Comparison of ENCODE assay signal across 16 mouse cellular contexts in genomic region chr9:48814881-48815495, GRCm38 (mm10). TPM values are rescaled to one million over a fixed set of nuclear protein-coding genes. Genes with fewer than 3 reads are reported as not detected.
DNase-seq lines count a peak whose midpoint lies in the region; ATAC-seq and TF ChIP-seq lines count a peak whose summit lies in the region.
"Had no signal": no experiment of that assay in that cellular context is flagged by ENCODE, and none has a peak within 500 bp of the region (broad histone marks: within the 10 kb centered on the region; RNA-seq: fewer than 3 reads in every experiment).

No protein-coding gene starts in this region.

- peak overlapping the region; percentile 96 for H3K27ac ChIP-seq in gastrocnemius, adult 2 months
- H3K27ac ChIP-seq in heart, postnatal 0 days (ENCODE audit: low read depth), result peak overlapping the region; percentile 65
- H3K27ac ChIP-seq in liver, embryonic 16.5 days (ENCODE audit: low read length), result peak overlapping the region; percentile 61
- H3K27ac ChIP-seq: embryonic facial prominence, embryonic 10.5 days; limb, embryonic 13.5 days had no signal

- no peak for DNase-seq in gastrocnemius, adult 2 months
- DNase-seq in gastrocnemius, postnatal 4 days (ENCODE audit: low spot score in 2 of 2), result no peak
- no peak for DNase-seq in heart, postnatal 0 days (ENCODE audit: low spot score)
- no peak for DNase-seq in heart, adult 9 months (ENCODE audit: low spot score in 2 of 2)
- no peak for DNase-seq in retina, embryonic 14.5 days (ENCODE audit: low spot score)
- no peak for DNase-seq in kidney, postnatal 25 days
- DNase-seq: adrenal gland, postnatal 36 days; cerebellum, postnatal 36 days; kidney, adult 9 months; lung, postnatal 36 days had no signal

- H3K9ac ChIP-seq in heart, postnatal 0 days (replicated peaks; ENCODE audit: low read depth, low read length), result peak overlapping the region; percentile 38
- peak overlapping the region; percentile 35; the same call in 1 of the 2 replicates for H3K9ac ChIP-seq in liver, embryonic 16.5 days (ENCODE audit: low read depth, low read length)
- H3K9ac ChIP-seq: limb, embryonic 13.5 days had no signal

- intact Hi-C loops in gastrocnemius, adult 2 months (cut with DNase I), result no loop called here

- H3K9me3 ChIP-seq in heart, postnatal 0 days (replicated peaks; ENCODE audit: control insufficient read depth, low read length), result no peaks in the 10 kb centered on the region
- no peaks in the 10 kb centered on the region for H3K9me3 ChIP-seq in liver, embryonic 16.5 days (replicated peaks; ENCODE audit: control insufficient read depth, low read length)
- H3K9me3 ChIP-seq: embryonic facial prominence, embryonic 10.5 days; limb, embryonic 13.5 days had no signal

- peak overlapping the region; percentile 35; the same call in 1 of the 2 replicates for H3K4me2 ChIP-seq in heart, postnatal 0 days (ENCODE audit: low read depth, low read length)
- peak overlapping the region; percentile 51 for H3K4me2 ChIP-seq in liver, embryonic 16.5 days (ENCODE audit: low read depth, low read length)
- H3K4me2 ChIP-seq: limb, embryonic 13.5 days had no signal

- H3K4me1 ChIP-seq in heart, postnatal 0 days (ENCODE audit: control insufficient read depth, insufficient read depth), result peaks cover 38% of the 10 kb centered on the region
- H3K4me1 ChIP-seq in liver, embryonic 16.5 days (ENCODE audit: control insufficient read depth, low read depth, low read length), result peaks cover 20% of the 10 kb centered on the region

- no peak for TF ChIP-seq EP300 in heart, postnatal 0 days (IDR thresholded peaks at IDR 0.05; ENCODE audit: low read depth)

- ATAC-seq in heart, postnatal 0 days (ENCODE audit: insufficient read depth, low read depth), result no peak
- ATAC-seq in erythroblast, adult 5-6 weeks (replicated peaks; ENCODE audit: low FRiP score, poor library complexity, severe bottlenecking), result peak; percentile 59
- peak; percentile 15 for ATAC-seq in liver, embryonic 16.5 days (ENCODE audit: low read depth)
- ATAC-seq: midbrain, embryonic 16.5 days; Patski had no signal

- no peak for TF ChIP-seq CTCF in gastrocnemius, adult 2 months (IDR thresholded peaks at IDR 0.05)
- TF ChIP-seq CTCF in heart, postnatal 0 days (IDR thresholded peaks at IDR 0.05; ENCODE audit: low read depth), result no peak

- 67% methylated on average over 12 of the region's 12 CpGs for WGBS in heart, postnatal 0 days
- WGBS in liver, embryonic 16.5 days (ENCODE audit: insufficient replicate concordance), result 33% methylated on average over 12 of the region's 12 CpGs

- H3K27me3 ChIP-seq in heart, postnatal 0 days (ENCODE audit: control insufficient read depth, insufficient read depth, low read length), result no peaks in the 10 kb centered on the region
- peaks cover 11% of the 10 kb centered on the region; the same call in 1 of the 2 replicates for H3K27me3 ChIP-seq in liver, embryonic 16.5 days (ENCODE audit: control insufficient read depth, insufficient read depth, low read depth, low read length)

- peak overlapping the region; percentile 17 for H3K4me3 ChIP-seq in gastrocnemius, adult 2 months
- H3K4me3 ChIP-seq in heart, postnatal 0 days (ENCODE audit: low read depth, low read length), result no peak overlapping the region
- peak overlapping the region; percentile 23 for H3K4me3 ChIP-seq in liver, embryonic 16.5 days (ENCODE audit: low read depth, low read length)
- H3K4me3 ChIP-seq: embryonic facial prominence, embryonic 10.5 days; limb, embryonic 13.5 days had no signal

- 0 out of 2 replicates have a peak, but pooled peaks cover 3% of the 10 kb centered on the region for H3K36me3 ChIP-seq in heart, postnatal 0 days (replicated peaks; ENCODE audit: control insufficient read depth, insufficient read depth, low read length)
- H3K36me3 ChIP-seq in liver, embryonic 16.5 days (ENCODE audit: control insufficient read depth, insufficient read depth), result no peaks in the 10 kb centered on the region
- H3K36me3 ChIP-seq: embryonic facial prominence, embryonic 10.5 days; limb, embryonic 13.5 days had no signal

RNA-seq across cellular contexts. Expression of gene Zbtb16, which starts 21.0 kb away (rescaled TPM):
- 100 to 1,000 TPM; 163 to 166 TPM for total RNA-seq in gastrocnemius, adult 2 months (2021)
- total RNA-seq in gastrocnemius, postnatal 4 days (2021), result 10 to 100 TPM; 13.7 to 16.4 TPM
- 54.7 and 65.0 TPM in 2 replicates for total RNA-seq in heart, postnatal 0 days (2014; rRNA removed; ENCODE audit: low replicate concordance)
- polyA plus RNA-seq in heart, postnatal 0 days (2015; fragmentation: Nextera tagmentation; extraction: Ambion mirVana), result 1.8 and 5.0 TPM in 2 replicates
- 1.7 and 2.9 TPM in 2 replicates for total RNA-seq in erythroblast, adult 5-6 weeks (2015; ENCODE audit: low replicate concordance)
- 0.77 and 1.8 TPM in 2 replicates for total RNA-seq in erythroblast, adult 5-6 weeks (2017; ENCODE audit: low replicate concordance)
- 0.75 and 1.1 TPM in 2 replicates for polyA plus RNA-seq in liver, embryonic 16.5 days (2015; fragmentation: Nextera tagmentation; extraction: Ambion mirVana)
